In genomic region chr5:145004495-145004894, GRCm38 (mm10) we compare ENCODE assay signal across 32 mouse cellular contexts. TPM values are rescaled to one million over a fixed set of nuclear protein-coding genes. Genes with fewer than 3 reads are reported as not detected.
DNase-seq lines count a peak whose midpoint lies in the region; ATAC-seq lines count a peak whose summit lies in the region.
"Had no signal": no experiment of that assay in that cellular context is flagged by ENCODE, and none has a peak within 500 bp of the region (broad histone marks: within the 10 kb centered on the region; RNA-seq: fewer than 3 reads in every experiment).

No protein-coding gene starts in this region.

- no peak overlapping the region for H3K9ac ChIP-seq in heart, embryonic 11.5 days (ENCODE audit: low read depth, low read length)
- no peak overlapping the region for H3K9ac ChIP-seq in lung, embryonic 15.5 days
- no peak overlapping the region for H3K9ac ChIP-seq in liver, embryonic 16.5 days (ENCODE audit: low read depth, low read length)
- H3K9ac ChIP-seq: forebrain, embryonic 15.5 days; heart, embryonic 13.5 days; limb, embryonic 15.5 days had no signal

- no peaks in the 10 kb centered on the region for H3K27me3 ChIP-seq in heart, embryonic 11.5 days (ENCODE audit: control insufficient read depth, insufficient read depth, low read length)
- H3K27me3 ChIP-seq in lung, embryonic 15.5 days: no peaks in the 10 kb centered on the region
- H3K27me3 ChIP-seq in liver, embryonic 16.5 days (ENCODE audit: control insufficient read depth, insufficient read depth, low read depth, low read length): no peaks in the 10 kb centered on the region
- H3K27me3 ChIP-seq: forebrain, embryonic 15.5 days; heart, embryonic 13.5 days; limb, embryonic 15.5 days had no signal

- no peak overlapping the region for H3K4me3 ChIP-seq in heart, embryonic 11.5 days (ENCODE audit: low read depth, low read length)
- H3K4me3 ChIP-seq in lung, embryonic 15.5 days: no peak overlapping the region
- no peak overlapping the region for H3K4me3 ChIP-seq in liver, embryonic 16.5 days (ENCODE audit: low read depth, low read length)
- H3K4me3 ChIP-seq: embryonic facial prominence, embryonic 10.5 days; forebrain, embryonic 15.5 days; heart, embryonic 13.5 days; hindbrain, embryonic 10.5 days; limb, embryonic 15.5 days; midbrain, embryonic 10.5 days had no signal

- H3K9me3 ChIP-seq in heart, embryonic 11.5 days (replicated peaks; ENCODE audit: control insufficient read depth, low read length): no peaks in the 10 kb centered on the region
- no peaks in the 10 kb centered on the region for H3K9me3 ChIP-seq in lung, embryonic 15.5 days
- H3K9me3 ChIP-seq in liver, embryonic 16.5 days (replicated peaks; ENCODE audit: control insufficient read depth, low read length): no peaks in the 10 kb centered on the region
- H3K9me3 ChIP-seq: embryonic facial prominence, embryonic 10.5 days; forebrain, embryonic 15.5 days; heart, embryonic 13.5 days; hindbrain, embryonic 10.5 days; limb, embryonic 15.5 days; midbrain, embryonic 10.5 days had no signal

- no peak for DNase-seq in heart, adult 8-10 months (ENCODE audit: low spot score)
- DNase-seq in lung, postnatal 36 days: no peak
- DNase-seq in urinary bladder, adult 18-20 months (ENCODE audit: low spot score in 2 of 2): no peak
- no peak for DNase-seq in testis, postnatal 14 days (ENCODE audit: low spot score)
- DNase-seq: adrenal gland, adult 2 months; cerebellum, adult 11 months; cerebellum, postnatal 10 days; gastrocnemius, postnatal 10 days; kidney, adult 18-20 months; kidney, postnatal 10 days; left cerebral cortex, postnatal 4 days; thymus, adult 2 months; thymus, postnatal 4 days had no signal

- WGBS in heart, embryonic 11.5 days (ENCODE audit: insufficient replicate concordance): 33% methylated on average over 9 of the region's 9 CpGs
- 49% methylated on average over 9 of the region's 9 CpGs for WGBS in lung, embryonic 15.5 days
- 49% methylated on average over 9 of the region's 9 CpGs for WGBS in liver, embryonic 16.5 days (ENCODE audit: insufficient replicate concordance)

- H3K36me3 ChIP-seq in heart, embryonic 11.5 days (ENCODE audit: control insufficient read depth, insufficient read depth, low read length): no peaks in the 10 kb centered on the region
- no peaks in the 10 kb centered on the region for H3K36me3 ChIP-seq in lung, embryonic 15.5 days
- H3K36me3 ChIP-seq in liver, embryonic 16.5 days (ENCODE audit: control insufficient read depth, insufficient read depth): no peaks in the 10 kb centered on the region
- H3K36me3 ChIP-seq: embryonic facial prominence, embryonic 10.5 days; forebrain, embryonic 15.5 days; heart, embryonic 13.5 days; hindbrain, embryonic 10.5 days; limb, embryonic 15.5 days; midbrain, embryonic 10.5 days had no signal

- no peak overlapping the region for H3K27ac ChIP-seq in heart, embryonic 11.5 days (ENCODE audit: low read depth, low read length)
- no peak overlapping the region for H3K27ac ChIP-seq in lung, embryonic 15.5 days
- no peak overlapping the region for H3K27ac ChIP-seq in liver, embryonic 16.5 days (ENCODE audit: low read length)
- H3K27ac ChIP-seq: embryonic facial prominence, embryonic 10.5 days; forebrain, embryonic 15.5 days; heart, embryonic 13.5 days; hindbrain, embryonic 10.5 days; limb, embryonic 15.5 days; midbrain, embryonic 10.5 days had no signal

- 0 out of 2 replicates have a peak, but pooled peaks cover 5% of the 10 kb centered on the region for H3K4me1 ChIP-seq in heart, embryonic 11.5 days (ENCODE audit: control insufficient read depth, insufficient read depth, low read length)
- H3K4me1 ChIP-seq in lung, embryonic 15.5 days: 0 out of 2 replicates have a peak, but pooled peaks cover 3% of the 10 kb centered on the region
- no peaks in the 10 kb centered on the region; the same call in none of the 2 replicates for H3K4me1 ChIP-seq in liver, embryonic 16.5 days (ENCODE audit: control insufficient read depth, low read depth, low read length)
- H3K4me1 ChIP-seq: embryonic facial prominence, embryonic 10.5 days; forebrain, embryonic 15.5 days; hindbrain, embryonic 10.5 days; midbrain, embryonic 10.5 days had no signal

- 0 out of 2 replicates have a peak, but pooled peaks have one; percentile 49 for ATAC-seq in heart, embryonic 11.5 days (replicated peaks; ENCODE audit: insufficient number of reproducible peaks, low FRiP score, low TSS enrichment)
- peak; percentile 39; the same call in 1 of the 2 replicates for ATAC-seq in lung, embryonic 15.5 days (ENCODE audit: borderline replicate concordance, extremely low read depth, low FRiP score, low TSS enrichment)
- peak; percentile 65 for ATAC-seq in liver, embryonic 16.5 days (ENCODE audit: low read depth)
- ATAC-seq: CD4-positive, CD25-positive, alpha-beta regulatory T cell, adult 4 months; forebrain, embryonic 15.5 days; hindbrain, embryonic 16.5 days; lung, postnatal 0 days had no signal

- no peak overlapping the region for H3K4me2 ChIP-seq in heart, embryonic 11.5 days
- no peak overlapping the region for H3K4me2 ChIP-seq in lung, embryonic 15.5 days
- H3K4me2 ChIP-seq in liver, embryonic 16.5 days (ENCODE audit: low read depth, low read length): no peak overlapping the region
- H3K4me2 ChIP-seq: forebrain, embryonic 15.5 days; heart, embryonic 13.5 days; limb, embryonic 15.5 days had no signal

RNA-seq across cellular contexts. Expression of gene Gm4871, which starts 28.1 kb away (rescaled TPM):
- not detected in 2 replicates for polyA plus RNA-seq in heart, embryonic 11.5 days (2014; fragmentation: Nextera tagmentation; extraction: Ambion mirVana)
- total RNA-seq in heart, adult 8-10 months (2022): not detected
- polyA plus RNA-seq in lung, embryonic 15.5 days (2015; fragmentation: Nextera tagmentation; extraction: Ambion mirVana): not detected in 2 replicates
- not detected in 2 replicates for polyA plus RNA-seq in liver, embryonic 16.5 days (2015; fragmentation: Nextera tagmentation; extraction: Ambion mirVana)
- total RNA-seq: adrenal gland, adult 2 months; adrenal gland, postnatal 4 days; gastrocnemius, postnatal 10 days; layer of hippocampus, postnatal 10 days; left cerebral cortex, adult 8-10 months; left cerebral cortex, postnatal 4 days; midbrain, postnatal 0 days had no signal
- polyA plus RNA-seq: adrenal gland, adult 2 months; CD4-positive, CD25-positive, alpha-beta regulatory T cell, adult 4 months; cortical plate, adult 2 months; embryonic facial prominence, embryonic 10.5 days; forebrain, embryonic 15.5 days; heart, embryonic 13.5 days; hindbrain, embryonic 16.5 days; limb, embryonic 15.5 days; lung, postnatal 0 days; midbrain, embryonic 10.5 days; midbrain, postnatal 0 days; neural tube, embryonic 14.5 days; spleen, adult 2 months; thymus, adult 2 months had no signal

RNA-seq across cellular contexts. Expression of gene 1700018F24Rik, which starts 38.3 kb away (rescaled TPM):
- not detected in 2 replicates for polyA plus RNA-seq in heart, embryonic 11.5 days (2014; fragmentation: Nextera tagmentation; extraction: Ambion mirVana)
- not detected for total RNA-seq in heart, adult 8-10 months (2022)
- 0.14 TPM in 1 of 2 replicates, not detected in the other for polyA plus RNA-seq in lung, embryonic 15.5 days (2015; fragmentation: Nextera tagmentation; extraction: Ambion mirVana)
- polyA plus RNA-seq in liver, embryonic 16.5 days (2015; fragmentation: Nextera tagmentation; extraction: Ambion mirVana): not detected in 2 replicates
- total RNA-seq: adrenal gland, adult 2 months; adrenal gland, postnatal 4 days; gastrocnemius, postnatal 10 days; layer of hippocampus, postnatal 10 days; left cerebral cortex, adult 8-10 months; left cerebral cortex, postnatal 4 days; midbrain, postnatal 0 days had no signal
- polyA plus RNA-seq: adrenal gland, adult 2 months; CD4-positive, CD25-positive, alpha-beta regulatory T cell, adult 4 months; cortical plate, adult 2 months; embryonic facial prominence, embryonic 10.5 days; forebrain, embryonic 15.5 days; heart, embryonic 13.5 days; hindbrain, embryonic 10.5 days; hindbrain, embryonic 16.5 days; limb, embryonic 15.5 days; midbrain, embryonic 10.5 days; midbrain, postnatal 0 days; neural tube, embryonic 14.5 days; spleen, adult 2 months; thymus, adult 2 months had no signal

RNA-seq across cellular contexts. Expression of gene Smurf1, which starts 38.8 kb away (rescaled TPM):
- polyA plus RNA-seq in heart, embryonic 11.5 days (2014; fragmentation: Nextera tagmentation; extraction: Ambion mirVana): 14.3 and 15.7 TPM in 2 replicates
- total RNA-seq in heart, adult 8-10 months (2022): 10 to 100 TPM; 29.5 to 34.9 (median 30.3) TPM
- polyA plus RNA-seq in lung, embryonic 15.5 days (2015; fragmentation: Nextera tagmentation; extraction: Ambion mirVana): 18.5 and 20.2 TPM in 2 replicates
- 1.1 and 1.4 TPM in 2 replicates for polyA plus RNA-seq in liver, embryonic 16.5 days (2015; fragmentation: Nextera tagmentation; extraction: Ambion mirVana)
